Mouse (Mus musculus) thymus, adult 2 months (tissue): Measurements from ENCODE around the gene Tinagl1. TPM values are rescaled to one million over a fixed set of nuclear protein-coding genes. Genes with fewer than 3 reads are reported as not detected.

Experiments
- DNase-seq: peaks from one replicate; pipeline ENCODE4 v3.0.0; 2021
- H3K27ac ChIP-seq: fragments of 200-500 bp; 2 replicates; pipeline ENCODE4 v1.5.1; 2012; ENCODE audit warnings: low read length, control low read depth; ENCODE audit not compliant: control insufficient read depth, insufficient read depth
- H3K27me3 ChIP-seq: fragments of 200-500 bp; 2 replicates; pipeline ENCODE4 v1.6.1; 2012; ENCODE audit warnings: mild to moderate bottlenecking, low read length, moderate library complexity, mixed read lengths; ENCODE audit not compliant: control insufficient read depth, insufficient read depth
- H3K36me3 ChIP-seq: fragments of 200-500 bp; 2 replicates; pipeline ENCODE4 v1.6.1; 2012; ENCODE audit warnings: mild to moderate bottlenecking, low read length, moderate library complexity; ENCODE audit not compliant: control insufficient read depth, insufficient read depth
- H3K4me1 ChIP-seq: fragments of 200-500 bp; replicated peaks from 2 replicates; pipeline ENCODE4 v1.6.1; 2012; ENCODE audit warnings: low read length; ENCODE audit not compliant: control insufficient read depth, insufficient read depth
- H3K4me3 ChIP-seq: fragments of 200-500 bp; 2 replicates; pipeline ENCODE4 v1.5.1; 2012; ENCODE audit warnings: mild to moderate bottlenecking, low read length, control low read depth, moderate library complexity; ENCODE audit not compliant: control insufficient read depth, insufficient read depth
- CTCF ChIP-seq: fragments of 200-500 bp; IDR thresholded peaks from 2 replicates; pipeline ENCODE4 v1.5.1; 2012; ENCODE audit warnings: mild to moderate bottlenecking, control low read depth, low read length, moderate library complexity, borderline replicate concordance; ENCODE audit not compliant: control insufficient read depth, poor library complexity, insufficient read depth; ENCODE audit errors: extremely low read depth
- POLR2A ChIP-seq: fragments of 200-500 bp; IDR thresholded peaks from 2 replicates; pipeline ENCODE4 v1.6.1; 2012; ENCODE audit warnings: mild to moderate bottlenecking, low read length, control low read depth, moderate library complexity; ENCODE audit not compliant: control insufficient read depth, poor library complexity, insufficient read depth; ENCODE audit errors: extremely low read depth
- WGBS: fragments of 180-500 bp; shearing (Covaris S2); methylation state at CpG from one replicate; pipeline ENCODE4 v1.1.7; 2018; 5-methylcytosine and 5-hydroxymethylcytosine counted together
- polyA plus RNA-seq: library from polyadenylated mRNA; depleted of rRNA; stranded (reverse); fragments of >200 nt; gene quantifications from 2 replicates; pipeline ENCODE4 v1.2.3, GENCODE M21; 2012

Tinagl1 gene
- polyA plus RNA-seq, 1 experiment: 40.3 TPM

DNA sequence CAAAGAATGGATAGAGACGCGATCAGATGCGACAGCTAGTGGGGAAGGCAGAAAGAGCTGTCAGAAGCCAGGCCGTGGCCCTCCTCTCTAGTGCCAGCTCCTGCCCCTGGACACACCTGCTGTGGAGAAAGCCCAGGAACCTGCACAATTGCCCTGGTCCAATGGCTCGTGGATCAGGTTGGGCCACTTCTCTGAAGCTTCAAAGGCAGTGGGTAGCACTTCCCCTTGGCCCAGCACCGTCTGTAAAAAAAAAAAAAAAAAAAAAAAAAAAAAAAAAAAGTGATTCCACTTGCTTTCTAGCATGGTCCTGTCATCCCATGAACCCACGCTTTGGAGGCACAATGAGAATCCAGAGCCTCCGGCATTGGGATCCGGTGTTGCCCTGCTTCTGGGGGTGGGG is 7.1 kb downstream of the Tinagl1 start:
- Histone ChIP-seq H3K36me3 (no peaks in the 10 kb centered on the region), H3K4me1 (no peaks in the 10 kb centered on the region), H3K27ac (no peak overlapping the region), H3K4me3 (no peak overlapping the region), H3K27me3 (no peaks in the 10 kb centered on the region; the same call in 1 of the 2 replicates)
- DNase-seq: no peak
- TF ChIP-seq POLR2A (no peak), CTCF (no peak)
- 35% methylated on average over 9 of the region's 9 CpGs for WGBS

- TF ChIP-seq CTCF (no peak), POLR2A (no peak)
- no peak overlapping the region for H3K4me3 ChIP-seq
- no peak for DNase-seq
- no peaks in the 10 kb centered on the region for H3K4me1 ChIP-seq
- H3K27ac ChIP-seq: no peak overlapping the region
- no peaks in the 10 kb centered on the region for H3K36me3 ChIP-seq
- no peaks in the 10 kb centered on the region; the same call in 1 of the 2 replicates for H3K27me3 ChIP-seq
- 74% methylated on average over 22 of the region's 22 CpGs for whole genome bisulfite sequencing
Measured at GRCm38 (mm10) chr4:130167321-130167720, 7.6 kb downstream of the Tinagl1 start.

- DNase-seq: no peak
Measured at GRCm38 (mm10) chr4:130166592-130166991, 8.3 kb downstream of the Tinagl1 start.

GRCm38 (mm10) chr4:130166061-130166460 is 8.9 kb downstream of the Tinagl1 start:
- no peak overlapping the region for H3K27ac ChIP-seq
- DNase-seq: no peak
- no peaks in the 10 kb centered on the region for H3K36me3 ChIP-seq
- WGBS: 91% methylated on average over 18 of the region's 18 CpGs
- no peak for TF ChIP-seq CTCF
- TF ChIP-seq POLR2A: no peak
- H3K4me1 ChIP-seq: no peaks in the 10 kb centered on the region
- no peak overlapping the region for H3K4me3 ChIP-seq
- no peaks in the 10 kb centered on the region; the same call in 1 of the 2 replicates for H3K27me3 ChIP-seq

More at GRCm38 (mm10) chr4:130166592-130166991, 8.3 kb downstream of the Tinagl1 start:
- Histone ChIP-seq H3K27ac (no peak overlapping the region), H3K4me3 (no peak overlapping the region), H3K36me3 (no peaks in the 10 kb centered on the region), H3K4me1 (no peaks in the 10 kb centered on the region), H3K27me3 (no peaks in the 10 kb centered on the region; the same call in 1 of the 2 replicates)
- TF ChIP-seq CTCF (no peak), POLR2A (no peak)
- 93% methylated on average over 8 of the region's 8 CpGs for WGBS

GRCm38 (mm10) chr4:130164121-130164520 is 10.8 kb downstream of the Tinagl1 start:
- TF ChIP-seq CTCF: no peak
- no peak for TF ChIP-seq POLR2A
- 96% methylated on average over 6 of the region's 6 CpGs for WGBS
- no peaks in the 10 kb centered on the region for H3K36me3 ChIP-seq
- no peaks in the 10 kb centered on the region for H3K4me1 ChIP-seq
- H3K4me3 ChIP-seq: no peak overlapping the region
- no peak overlapping the region for H3K27ac ChIP-seq
- DNase-seq: no peak
- H3K27me3 ChIP-seq: no peaks in the 10 kb centered on the region; the same call in 1 of the 2 replicates

- TF ChIP-seq POLR2A (no peak), CTCF (no peak)
- H3K27me3 ChIP-seq: no peaks in the 10 kb centered on the region; the same call in 1 of the 2 replicates
- no peaks in the 10 kb centered on the region for H3K4me1 ChIP-seq
- no peak overlapping the region for H3K4me3 ChIP-seq
- no peak overlapping the region; the same call in 1 of the 2 replicates for H3K27ac ChIP-seq
- H3K36me3 ChIP-seq: no peaks in the 10 kb centered on the region
- DNase-seq: no peak
- WGBS: 15% methylated on average over 20 of the region's 20 CpGs
Measured at GRCm38 (mm10) chr4:130163391-130163861, 11.5 kb downstream of the Tinagl1 start.

GRCm38 (mm10) chr4:130161349-130161748 is 13.6 kb downstream of the Tinagl1 start:
- TF ChIP-seq CTCF: no peak
- H3K4me3 ChIP-seq: no peak overlapping the region
- DNase-seq: no peak
- H3K27me3 ChIP-seq: no peaks in the 10 kb centered on the region; the same call in 1 of the 2 replicates
- no peaks in the 10 kb centered on the region for H3K4me1 ChIP-seq
- WGBS: 86% methylated on average over 4 of the region's 4 CpGs
- no peak overlapping the region for H3K27ac ChIP-seq
- no peaks in the 10 kb centered on the region for H3K36me3 ChIP-seq
